Mouse (Mus musculus) hindbrain, embryonic 16.5 days (tissue): Measurements from ENCODE around the gene Ccne1. TPM values are rescaled to one million over a fixed set of nuclear protein-coding genes. Genes with fewer than 3 reads are reported as not detected.

Experiments
- ATAC-seq: fragments of 200-750 bp; cut with Nextera tagmentation; 2 replicates; pipeline ENCODE4 v1.8.0; 2017; ENCODE audit warnings: moderate TSS enrichment, moderate library complexity
- H3K27ac ChIP-seq: fragments of 300-500 bp; sonication (generic); 2 replicates; pipeline ENCODE4 v1.5.1; 2014; ENCODE audit warnings: low read depth, mild to moderate bottlenecking, control low read depth, low read length, moderate library complexity
- H3K27me3 ChIP-seq: fragments of 300-500 bp; sonication (generic); replicated peaks from 2 replicates; pipeline ENCODE4 v1.6.1; 2014; ENCODE audit warnings: low read length; ENCODE audit not compliant: control insufficient read depth, insufficient read depth
- H3K36me3 ChIP-seq: fragments of 300-500 bp; sonication (generic); 2 replicates; pipeline ENCODE4 v1.6.1; 2014; ENCODE audit warnings: mild to moderate bottlenecking, low read length, moderate library complexity, mixed read lengths; ENCODE audit not compliant: control insufficient read depth, insufficient read depth
- H3K4me1 ChIP-seq: fragments of 300-500 bp; sonication (generic); 2 replicates; pipeline ENCODE4 v1.6.1; 2014; ENCODE audit warnings: low read depth, low read length; ENCODE audit not compliant: control insufficient read depth, insufficient read depth
- H3K4me2 ChIP-seq: fragments of 300-500 bp; sonication (generic); 2 replicates; pipeline ENCODE4 v1.6.1; 2014; ENCODE audit warnings: mild to moderate bottlenecking, low read length, control low read depth, moderate library complexity
- H3K4me3 ChIP-seq: fragments of 300-500 bp; sonication (generic); 2 replicates; pipeline ENCODE4 v1.5.1; 2014; ENCODE audit warnings: mild to moderate bottlenecking, low read length, control low read depth, moderate library complexity
- H3K9ac ChIP-seq: fragments of 300-500 bp; sonication (generic); 2 replicates; pipeline ENCODE4 v1.6.1; 2014; ENCODE audit warnings: low read depth, mild to moderate bottlenecking, control low read depth, low read length, moderate library complexity
- H3K9me3 ChIP-seq: fragments of 300-500 bp; sonication (generic); 2 replicates; pipeline ENCODE4 v1.6.1; 2014; ENCODE audit warnings: mild to moderate bottlenecking, low read length, moderate library complexity; ENCODE audit not compliant: control insufficient read depth
- WGBS: fragments of 180-500 bp; shearing (Covaris S2); extraction: QIAGEN DNeasy Blood & Tissue Kit; methylation state at CpG from one replicate; pipeline ENCODE4 v1.1.7; 2014; 5-methylcytosine and 5-hydroxymethylcytosine counted together
- polyA plus RNA-seq: library from polyadenylated mRNA; unstranded; fragments of >200 nt; fragmentation: Nextera tagmentation; extraction: Ambion mirVana; gene quantifications from 2 replicates; pipeline ENCODE4 v1.2.1, GENCODE M21; 2015

The Ccne1 gene
- polyA plus RNA-seq, 1 experiment from 2014 or later, result 20.2 TPM

GRCm38 (mm10) chr7:38070663-38071062 lies 36.7 kb downstream of the Ccne1 start:
- no peak overlapping the region for H3K4me3 ChIP-seq
- ATAC-seq, result no peak
- H3K27ac ChIP-seq, result no peak overlapping the region
- no peaks in the 10 kb centered on the region for H3K9me3 ChIP-seq
- no peak overlapping the region for H3K9ac ChIP-seq
- no peaks in the 10 kb centered on the region for H3K27me3 ChIP-seq
- no peak overlapping the region for H3K4me2 ChIP-seq
- peaks cover 7% of the 10 kb centered on the region for H3K4me1 ChIP-seq
- H3K36me3 ChIP-seq, result no peaks in the 10 kb centered on the region
- 66% methylated on average over 2 of the region's 2 CpGs for WGBS

GRCm38 (mm10) chr7:38064431-38064830 lies 42.9 kb downstream of the Ccne1 start:
- Histone ChIP-seq H3K4me1 (no peaks in the 10 kb centered on the region), H3K9me3 (no peaks in the 10 kb centered on the region), H3K4me3 (no peak overlapping the region), H3K36me3 (no peaks in the 10 kb centered on the region), H3K27me3 (no peaks in the 10 kb centered on the region), H3K27ac (no peak overlapping the region), H3K4me2 (no peak overlapping the region), H3K9ac (no peak overlapping the region)
- ATAC-seq, result no peak
- 41% methylated on average over 4 of the region's 4 CpGs for WGBS

GRCm38 (mm10) chr7:38061060-38061970 lies 46.0 kb downstream of the Ccne1 start:
- Histone ChIP-seq H3K27ac (peak overlapping the region; percentile 19; the same call in 1 of the 2 replicates), H3K4me1 (no peaks in the 10 kb centered on the region), H3K36me3 (no peaks in the 10 kb centered on the region), H3K9me3 (no peaks in the 10 kb centered on the region), H3K9ac (peak overlapping the region; percentile 78), H3K4me3 (peak overlapping the region; percentile 51), H3K27me3 (no peaks in the 10 kb centered on the region), H3K4me2 (peak overlapping the region; percentile 73)
- 1% methylated on average over 44 of the region's 57 CpGs for WGBS
- ATAC-seq, result peak; percentile 94

GRCm38 (mm10) chr7:38059636-38060330 lies 47.6 kb downstream of the Ccne1 start:
- no peak for ATAC-seq
- 82% methylated on average over 7 of the region's 8 CpGs for WGBS
- no peaks in the 10 kb centered on the region for H3K9me3 ChIP-seq

GRCm38 (mm10) chr7:38059096-38059495 lies 48.2 kb downstream of the Ccne1 start:
- no peaks in the 10 kb centered on the region for H3K27me3 ChIP-seq
- H3K9ac ChIP-seq, result no peak overlapping the region
- H3K9me3 ChIP-seq, result no peaks in the 10 kb centered on the region
- H3K4me2 ChIP-seq, result no peak overlapping the region
- H3K4me1 ChIP-seq, result no peaks in the 10 kb centered on the region
- H3K27ac ChIP-seq, result no peak overlapping the region
- no peak for ATAC-seq
- H3K36me3 ChIP-seq, result no peaks in the 10 kb centered on the region
- 60% methylated on average over 7 of the region's 7 CpGs for WGBS
- H3K4me3 ChIP-seq, result no peak overlapping the region

More at GRCm38 (mm10) chr7:38059636-38060330, 47.6 kb downstream of the Ccne1 start:
- no peak overlapping the region for H3K4me2 ChIP-seq
- no peak overlapping the region for H3K4me3 ChIP-seq
- H3K4me1 ChIP-seq, result no peaks in the 10 kb centered on the region
- H3K27ac ChIP-seq, result no peak overlapping the region
- no peaks in the 10 kb centered on the region for H3K36me3 ChIP-seq
- no peaks in the 10 kb centered on the region for H3K27me3 ChIP-seq
- no peak overlapping the region for H3K9ac ChIP-seq

GRCm38 (mm10) chr7:38055996-38056395 lies 51.3 kb downstream of the Ccne1 start:
- H3K9me3 ChIP-seq, result no peaks in the 10 kb centered on the region
- no peak overlapping the region for H3K4me2 ChIP-seq
- ATAC-seq, result no peak
- no peaks in the 10 kb centered on the region for H3K4me1 ChIP-seq
- no peak overlapping the region for H3K4me3 ChIP-seq
- H3K36me3 ChIP-seq, result no peaks in the 10 kb centered on the region
- no peaks in the 10 kb centered on the region for H3K27me3 ChIP-seq
- no peak overlapping the region for H3K27ac ChIP-seq
- H3K9ac ChIP-seq, result no peak overlapping the region
- WGBS, result 84% methylated on average over 2 of the region's 2 CpGs

- Histone ChIP-seq H3K4me2 (no peak overlapping the region), H3K36me3 (no peaks in the 10 kb centered on the region), H3K9me3 (no peaks in the 10 kb centered on the region), H3K27ac (no peak overlapping the region), H3K4me3 (no peak overlapping the region), H3K27me3 (no peaks in the 10 kb centered on the region), H3K4me1 (no peaks in the 10 kb centered on the region), H3K9ac (no peak overlapping the region)
- ATAC-seq, result no peak
- 86% methylated on average over 9 of the region's 9 CpGs for WGBS
These were observed 53.1 kb downstream of the Ccne1 start for GRCm38 (mm10) chr7:38054246-38054645.
